Mouse (Mus musculus): ENCODE results near the gene Tmem163. TPM values are rescaled to one million over a fixed set of nuclear protein-coding genes. Genes with fewer than 3 reads are reported as not detected.

Gene Tmem163
- total RNA-seq, 2 experiments from 2014 or later = 18.0 to 18.6 TPM

DNA sequence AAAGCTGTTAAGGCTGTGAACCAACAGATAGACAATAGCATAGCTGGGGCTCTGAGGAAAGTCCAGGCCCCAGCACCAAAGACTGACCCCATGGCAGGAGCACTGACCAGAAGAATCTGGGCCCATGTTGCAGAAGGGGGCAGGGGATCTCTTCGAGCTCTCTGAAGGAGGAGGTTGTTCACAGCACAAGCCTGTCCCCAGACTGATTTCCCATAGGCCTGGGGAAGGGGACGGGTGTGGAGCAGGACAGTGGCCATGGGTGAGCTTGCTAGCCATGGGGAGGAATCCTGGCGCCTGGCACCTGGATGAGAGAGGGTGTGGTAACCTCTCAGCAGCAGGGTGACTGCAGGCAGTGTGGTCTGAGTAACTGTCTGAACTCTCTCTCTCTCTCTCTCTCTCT lies 103.2 kb downstream of the Tmem163 start:
- DNase-seq (ENCODE audit: extremely low spot score in 1 of 2, low spot score in 1 of 2) = no peak

DNA sequence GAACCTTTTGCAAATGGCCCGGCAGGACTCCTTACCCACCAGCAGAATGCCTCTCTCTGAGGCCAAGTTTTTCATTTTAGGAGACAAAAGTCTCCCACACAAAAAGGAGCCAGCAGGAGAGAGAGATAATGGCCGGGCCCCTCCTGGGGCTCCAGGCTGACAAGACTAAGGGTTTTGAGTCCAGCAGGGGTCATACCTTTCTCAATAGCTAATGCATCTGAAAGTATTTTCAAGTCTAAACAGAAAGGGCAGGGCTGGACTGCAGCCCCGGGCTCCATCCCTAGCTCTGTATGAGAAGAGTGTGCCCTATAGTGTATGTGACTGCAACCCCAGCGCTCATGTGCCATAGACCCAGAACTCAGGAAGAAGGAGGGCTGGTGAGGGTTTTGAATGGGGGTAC lies 103.7 kb downstream of the Tmem163 start:
- no peak for DNase-seq (ENCODE audit: extremely low spot score in 1 of 2, low spot score in 1 of 2)

GRCm38 (mm10) chr1:127573186-127573585 lies 106.2 kb downstream of the Tmem163 start:
- DNase-seq (ENCODE audit: extremely low spot score in 1 of 2, low spot score in 1 of 2) = no peak

GRCm38 (mm10) chr1:127568641-127569040 lies 110.7 kb downstream of the Tmem163 start:
- no peak for DNase-seq (ENCODE audit: extremely low spot score in 1 of 2, low spot score in 1 of 2)

- no peak for DNase-seq (ENCODE audit: extremely low spot score in 1 of 2, low spot score in 1 of 2)
Measured at GRCm38 (mm10) chr1:127556486-127556845, 122.9 kb downstream of the Tmem163 start.

GRCm38 (mm10) chr1:127555822-127556485 lies 123.4 kb downstream of the Tmem163 start:
- DNase-seq (ENCODE audit: extremely low spot score in 1 of 2, low spot score in 1 of 2) = no peak

- no peak for DNase-seq (ENCODE audit: extremely low spot score in 1 of 2, low spot score in 1 of 2)
Measured at GRCm38 (mm10) chr1:127548078-127548477, 131.3 kb downstream of the Tmem163 start.

GRCm38 (mm10) chr1:127542756-127543155 lies 136.6 kb downstream of the Tmem163 start:
- no peak for DNase-seq (ENCODE audit: extremely low spot score in 1 of 2, low spot score in 1 of 2)

- DNase-seq (ENCODE audit: extremely low spot score in 1 of 2, low spot score in 1 of 2) = no peak
Measured at GRCm38 (mm10) chr1:127541931-127542330, 137.4 kb downstream of the Tmem163 start.

- no peak for DNase-seq (ENCODE audit: extremely low spot score in 1 of 2, low spot score in 1 of 2)
Measured at GRCm38 (mm10) chr1:127541522-127541921, 137.8 kb downstream of the Tmem163 start.

DNA sequence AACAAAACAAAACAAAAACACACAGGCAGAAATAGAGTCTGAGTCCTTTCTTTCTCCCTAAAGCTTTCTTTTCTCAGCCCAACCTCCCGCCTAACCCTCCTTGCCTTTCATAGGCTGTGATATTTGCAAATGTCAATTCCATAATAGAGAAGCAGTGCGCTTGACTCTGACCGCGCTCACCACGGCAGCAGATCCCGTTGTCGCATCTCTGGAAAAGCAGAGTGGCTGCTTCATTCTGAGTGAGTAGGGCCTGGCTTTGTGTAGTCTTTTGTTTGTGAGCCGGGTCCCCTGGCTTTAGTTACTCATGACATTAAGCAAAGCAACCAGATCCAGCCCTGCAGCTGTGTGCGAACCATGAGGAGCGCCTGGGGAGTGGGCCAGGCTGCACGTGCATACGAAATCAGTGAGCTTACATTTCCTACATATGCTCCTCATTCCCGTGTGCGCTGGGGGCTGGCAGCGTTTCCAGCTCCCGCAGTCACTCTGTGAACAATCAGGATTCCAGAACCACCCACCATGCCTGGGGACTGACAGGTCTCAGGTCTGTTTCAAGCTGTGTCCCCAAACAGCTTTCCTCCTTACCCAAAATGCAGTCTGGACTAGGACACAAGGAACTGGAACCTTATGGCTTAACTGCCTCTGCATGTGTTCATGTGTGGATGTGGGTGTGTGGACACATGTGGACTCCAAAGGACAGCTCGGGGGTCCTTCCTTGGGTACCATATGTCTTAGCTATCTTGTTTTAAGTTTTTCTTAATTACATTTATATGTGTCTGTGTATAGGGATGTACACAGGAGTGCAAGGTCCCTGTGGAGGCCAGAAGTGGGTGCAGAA lies 141.9 kb downstream of the Tmem163 start:
- peak; percentile 12 to 13 for DNase-seq (ENCODE audit: extremely low spot score in 1 of 2, low spot score in 1 of 2)

DNA sequence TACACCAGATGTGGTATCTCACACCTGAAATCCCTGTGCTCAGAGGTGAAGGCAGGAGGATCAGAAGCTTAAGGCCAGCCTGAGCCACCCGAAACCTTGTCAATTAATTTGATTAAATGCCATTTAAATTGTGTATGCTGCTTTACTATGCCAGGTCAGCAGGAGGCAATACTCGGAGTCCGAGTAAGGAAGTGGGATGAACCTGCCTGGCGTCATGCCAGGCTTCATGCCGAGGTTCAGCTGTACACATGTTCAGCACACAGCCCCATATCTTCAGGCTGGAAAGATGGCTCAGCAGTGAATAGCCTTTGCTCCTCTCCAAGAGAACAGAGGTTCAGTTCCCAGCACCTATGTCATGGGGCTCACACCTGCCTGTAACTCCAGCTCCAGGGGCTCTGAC lies 142.9 kb downstream of the Tmem163 start:
- DNase-seq (ENCODE audit: extremely low spot score in 1 of 2, low spot score in 1 of 2) = no peak

DNA sequence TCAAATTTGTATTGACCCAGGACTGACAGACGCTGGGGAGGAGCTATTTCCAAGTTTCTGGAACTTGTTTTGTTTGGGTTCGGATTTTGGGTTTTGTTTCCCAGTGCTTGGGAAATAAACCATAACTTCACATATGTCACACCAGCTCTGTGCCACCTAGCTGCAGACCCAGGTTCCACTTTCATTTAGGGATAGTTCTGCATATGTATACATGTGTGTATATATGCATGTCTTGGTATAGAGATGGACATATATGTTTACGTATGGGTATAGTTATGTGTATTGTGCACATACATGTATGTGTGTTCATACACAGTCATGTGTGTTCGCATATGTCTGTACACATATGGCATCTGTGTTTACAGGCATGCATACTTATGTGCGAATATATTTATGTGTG lies 147.6 kb downstream of the Tmem163 start:
- DNase-seq (ENCODE audit: extremely low spot score in 1 of 2, low spot score in 1 of 2) = no peak

GRCm38 (mm10) chr1:127530849-127531580 lies 148.3 kb downstream of the Tmem163 start:
- peak in 1 of 2 experiments; percentile 16 for DNase-seq (ENCODE audit: extremely low spot score in 1 of 2, low spot score in 1 of 2)

GRCm38 (mm10) chr1:127523364-127523763 lies 156.0 kb downstream of the Tmem163 start:
- DNase-seq (ENCODE audit: extremely low spot score in 1 of 2, low spot score in 1 of 2) = no peak

DNA sequence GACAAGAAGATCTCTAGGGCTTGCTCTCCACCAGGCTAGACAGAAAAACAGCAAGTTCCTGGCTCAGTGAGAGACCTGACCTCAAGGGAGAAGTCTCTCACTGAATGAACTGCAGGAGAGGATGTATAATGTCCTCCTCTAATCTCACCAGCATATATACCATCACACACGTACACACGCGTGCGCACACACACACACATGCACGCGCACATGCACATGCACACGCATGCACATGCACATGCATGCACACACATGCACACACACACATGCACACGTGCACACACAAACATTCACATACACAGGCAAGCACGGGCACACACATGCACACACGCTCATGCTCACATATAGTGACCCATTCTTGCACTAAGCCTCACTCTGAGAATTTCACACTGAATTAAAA lies 164.5 kb downstream of the Tmem163 start:
- no peak for DNase-seq (ENCODE audit: extremely low spot score in 1 of 2, low spot score in 1 of 2)

- no peak for DNase-seq (ENCODE audit: extremely low spot score in 1 of 2, low spot score in 1 of 2)
Measured at GRCm38 (mm10) chr1:127514479-127514878, 164.9 kb downstream of the Tmem163 start.

DNA sequence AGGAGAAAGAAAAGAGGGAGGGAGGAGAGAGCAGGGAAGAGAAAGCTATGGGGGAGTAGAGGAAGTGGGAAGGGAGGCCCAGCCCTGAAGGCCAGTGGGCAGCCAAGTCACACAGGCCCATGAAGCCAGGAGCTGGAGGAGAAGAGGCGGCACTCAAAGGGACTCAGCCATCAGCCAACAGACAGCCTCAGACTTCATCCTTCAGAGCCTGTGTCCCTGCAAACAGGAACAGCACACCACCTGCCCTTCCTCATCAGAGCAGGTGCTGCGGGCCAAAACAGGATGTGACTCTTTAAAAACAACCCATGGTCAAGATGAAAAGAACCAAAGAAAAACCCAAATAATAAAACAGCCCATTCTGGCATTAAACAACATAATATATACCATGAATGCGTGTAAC lies 165.7 kb downstream of the Tmem163 start:
- no peak for DNase-seq (ENCODE audit: extremely low spot score in 1 of 2, low spot score in 1 of 2)

DNA sequence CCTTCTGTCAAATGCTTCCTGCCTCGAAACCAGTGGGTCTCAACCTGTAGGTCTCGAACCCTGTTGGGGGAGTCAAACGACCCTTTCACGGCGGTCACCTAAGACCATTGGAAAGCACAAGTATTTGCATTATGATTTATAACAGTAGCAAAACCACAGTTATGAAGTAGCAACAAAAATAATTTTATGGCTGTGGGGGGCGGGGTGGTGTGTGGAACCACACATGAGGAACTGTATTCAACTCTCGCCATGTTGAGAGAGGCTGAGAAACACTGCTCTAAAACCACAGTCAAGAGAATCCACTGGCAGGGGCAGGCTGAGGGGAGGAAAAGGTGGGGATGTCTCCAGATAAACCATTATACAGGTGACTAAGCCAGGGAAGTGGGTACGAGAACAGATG lies 166.2 kb downstream of the Tmem163 start:
- no peak for DNase-seq (ENCODE audit: extremely low spot score in 1 of 2, low spot score in 1 of 2)

DNA sequence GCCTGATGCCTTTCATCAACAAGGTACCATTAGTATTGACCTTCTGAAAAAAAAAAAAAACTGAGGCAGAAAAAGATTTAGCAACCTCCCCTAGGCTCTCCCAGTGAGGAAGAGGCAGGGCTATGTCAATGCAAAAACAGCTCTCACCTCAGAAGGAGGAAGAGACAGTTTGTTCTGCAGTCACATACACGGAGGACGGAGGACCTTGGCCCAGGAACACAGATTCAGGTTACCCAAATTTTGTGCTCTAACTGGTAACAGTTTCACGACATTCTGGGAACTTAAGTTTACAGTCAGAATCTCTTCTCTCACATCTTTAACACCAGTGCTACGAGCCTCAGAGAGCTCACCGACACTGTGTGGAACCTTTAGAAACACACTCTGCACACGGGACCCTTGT lies 166.6 kb downstream of the Tmem163 start:
- DNase-seq (ENCODE audit: extremely low spot score in 1 of 2, low spot score in 1 of 2) = no peak

DNA sequence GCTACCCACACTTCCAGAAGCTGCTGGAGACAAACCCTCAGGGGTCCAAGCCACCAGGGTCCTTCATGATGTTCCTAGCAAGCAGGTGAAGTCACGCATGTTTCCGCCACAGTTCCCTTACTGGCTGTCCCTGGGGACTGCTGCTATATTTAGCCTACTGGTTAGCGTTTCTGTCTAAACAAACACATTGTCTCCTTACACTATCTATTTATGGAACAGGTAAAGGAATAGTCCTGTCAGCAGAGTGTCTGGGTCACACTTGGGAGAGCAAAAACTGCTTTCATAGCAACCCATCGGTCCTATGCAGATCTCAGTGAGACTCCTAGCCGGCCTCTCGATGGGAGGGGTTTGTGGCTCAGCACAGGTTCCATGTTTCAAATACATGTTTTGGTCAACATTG lies 168.0 kb downstream of the Tmem163 start:
- DNase-seq (ENCODE audit: extremely low spot score in 1 of 2, low spot score in 1 of 2) = no peak
